Mouse (Mus musculus): ENCODE data around the gene Stx16.

Gene Stx16

DNA sequence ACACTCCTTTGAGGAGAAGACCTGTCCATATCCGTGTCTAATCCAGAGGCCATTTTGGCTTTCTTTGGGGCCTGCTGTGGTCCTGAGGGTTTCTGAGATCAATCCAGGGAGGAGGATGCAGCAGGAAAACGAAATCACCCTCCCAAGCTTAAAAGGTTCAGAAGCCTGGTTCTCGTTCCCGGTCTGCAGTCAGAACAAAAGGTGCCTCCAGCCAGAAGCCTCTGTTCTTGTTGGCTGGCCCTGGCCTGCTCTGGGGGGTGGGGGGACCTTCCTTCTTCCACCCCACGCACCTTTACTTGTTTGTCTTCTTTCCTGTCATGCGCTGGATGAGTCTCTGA lies 51.2 kb downstream of the Stx16 start:
- DNase-seq: no peak

DNA sequence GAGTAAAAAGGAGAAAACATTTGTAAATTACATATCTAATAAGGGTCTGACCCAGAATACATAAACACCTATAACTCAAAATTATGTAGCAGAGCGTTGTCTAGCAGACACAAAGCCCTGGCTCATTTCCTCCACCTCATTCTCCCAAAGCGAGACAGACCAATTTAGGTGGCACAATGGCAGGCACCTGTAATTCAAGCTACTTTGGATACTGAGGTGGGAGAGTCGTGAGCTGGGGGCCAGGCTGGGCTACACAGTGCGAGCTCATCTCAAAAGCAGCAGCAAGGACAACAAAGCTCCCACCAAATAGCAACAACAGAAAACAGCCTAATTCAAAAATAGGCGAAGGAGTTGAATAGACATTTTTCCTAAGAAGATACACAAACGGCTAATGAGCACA lies 52.8 kb downstream of the Stx16 start:
- DNase-seq: no peak

DNA sequence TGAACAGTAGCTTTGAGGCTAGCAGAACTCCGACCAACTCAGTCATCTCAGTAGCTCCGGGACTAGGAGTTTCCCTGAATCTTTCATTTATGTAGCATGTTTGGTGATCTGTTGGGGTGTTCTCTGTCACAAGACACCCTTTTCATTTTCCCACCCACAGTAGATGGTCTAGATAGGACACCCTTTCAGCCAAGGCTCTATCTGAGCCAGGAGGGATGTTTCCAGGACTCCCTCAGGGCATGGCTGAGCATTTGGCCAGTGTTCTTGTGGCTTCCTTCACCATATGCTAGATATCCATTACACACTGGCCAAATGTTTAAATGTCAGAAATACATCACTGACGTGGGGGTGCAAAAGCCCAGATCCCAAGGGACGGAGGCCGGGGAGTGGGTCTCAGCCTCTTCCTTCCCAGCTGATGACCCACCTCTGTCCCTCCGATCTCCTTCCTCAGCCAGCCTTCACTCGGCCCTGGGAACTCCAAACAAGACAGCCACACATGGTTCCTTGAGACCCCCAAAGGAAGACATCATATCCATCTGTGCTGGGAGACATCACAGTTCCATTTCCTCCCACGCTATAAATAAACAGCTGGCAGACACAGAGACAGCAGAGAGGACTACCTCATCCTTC lies 54.5 kb downstream of the Stx16 start:
- no peak for DNase-seq

DNA sequence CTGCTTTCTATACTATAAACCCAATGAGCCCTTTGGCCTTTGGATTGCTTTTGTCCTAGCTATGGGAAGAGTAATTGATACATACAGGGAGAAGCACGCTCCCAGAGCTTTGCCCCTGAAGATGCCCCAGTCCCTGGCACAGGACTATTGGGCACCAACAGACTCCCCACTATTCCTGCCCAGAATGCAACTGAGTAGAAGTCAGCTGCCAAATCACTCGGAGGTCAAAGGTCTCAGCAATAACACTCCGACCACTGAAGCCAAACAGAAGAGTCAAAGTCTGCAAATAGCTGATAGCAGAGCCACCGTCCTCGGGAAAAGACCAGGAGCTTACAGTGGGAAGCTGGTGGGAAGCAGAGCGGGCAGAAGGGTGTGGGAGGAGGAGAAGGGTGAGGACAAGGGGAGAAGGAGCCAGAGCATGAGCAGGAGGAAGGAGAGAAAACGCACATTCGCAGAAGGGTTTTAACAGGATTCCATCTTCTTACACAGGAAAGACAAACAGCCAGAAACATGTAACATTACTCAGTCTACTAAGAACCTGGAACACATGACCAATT lies 56.4 kb downstream of the Stx16 start:
- no peak for DNase-seq

Measured in spleen, adult 18-20 months (tissue).